Mouse (Mus musculus): ENCODE data around the gene Gjc2. TPM values are rescaled to one million over a fixed set of nuclear protein-coding genes. Genes with fewer than 3 reads are reported as not detected.
A peak's percentile ranks its signal among the peaks of the same experiment; 100 is the strongest.

Gjc2 gene
- polyA plus RNA-seq, 1 experiment from 2014 or later: 0.13 TPM

DNA sequence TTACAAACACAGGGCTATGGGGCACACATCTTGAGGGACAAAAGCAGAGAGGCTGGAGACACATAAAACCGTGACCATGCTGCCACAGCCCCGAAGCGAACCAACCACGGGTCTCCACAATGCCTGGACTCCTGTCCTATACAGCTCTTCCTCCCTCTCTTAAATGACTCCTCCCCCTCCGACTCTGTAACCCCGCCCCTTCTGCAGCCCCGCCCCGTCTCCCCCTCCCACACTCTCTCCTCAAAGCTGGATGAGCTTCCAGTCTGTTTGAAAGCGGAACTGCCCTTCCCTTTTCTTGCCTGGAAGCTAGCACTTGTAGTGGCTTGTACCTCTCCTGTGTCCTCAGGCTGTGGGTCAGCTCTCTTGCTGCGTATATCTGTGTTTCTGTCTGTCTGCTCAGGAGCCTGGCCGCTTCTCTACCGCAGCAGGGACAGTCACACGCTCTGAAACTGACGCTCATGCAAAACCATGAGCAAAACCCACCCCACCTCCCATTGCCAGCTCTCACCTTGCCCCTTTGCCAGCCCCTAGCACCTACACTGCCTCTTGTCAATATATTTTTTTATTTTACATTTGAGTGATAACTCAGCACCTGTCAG is 41.1 kb downstream of the Gjc2 start:
- Histone ChIP-seq H3K9me3 (no peaks in the 10 kb centered on the region), H3K4me2 (peak overlapping the region; percentile 21; the same call in 1 of the 2 replicates), H3K36me3 (replicated peaks) (no peaks in the 10 kb centered on the region), H3K4me3 (no peak overlapping the region), H3K9ac (no peak overlapping the region), H3K27ac (no peak overlapping the region), H3K27me3 (replicated peaks) (peaks cover 9% of the 10 kb centered on the region), H3K4me1 (no peaks in the 10 kb centered on the region)
- WGBS: 11% methylated on average over 14 of the region's 14 CpGs
- no peak for ATAC-seq (replicated peaks)

DNA sequence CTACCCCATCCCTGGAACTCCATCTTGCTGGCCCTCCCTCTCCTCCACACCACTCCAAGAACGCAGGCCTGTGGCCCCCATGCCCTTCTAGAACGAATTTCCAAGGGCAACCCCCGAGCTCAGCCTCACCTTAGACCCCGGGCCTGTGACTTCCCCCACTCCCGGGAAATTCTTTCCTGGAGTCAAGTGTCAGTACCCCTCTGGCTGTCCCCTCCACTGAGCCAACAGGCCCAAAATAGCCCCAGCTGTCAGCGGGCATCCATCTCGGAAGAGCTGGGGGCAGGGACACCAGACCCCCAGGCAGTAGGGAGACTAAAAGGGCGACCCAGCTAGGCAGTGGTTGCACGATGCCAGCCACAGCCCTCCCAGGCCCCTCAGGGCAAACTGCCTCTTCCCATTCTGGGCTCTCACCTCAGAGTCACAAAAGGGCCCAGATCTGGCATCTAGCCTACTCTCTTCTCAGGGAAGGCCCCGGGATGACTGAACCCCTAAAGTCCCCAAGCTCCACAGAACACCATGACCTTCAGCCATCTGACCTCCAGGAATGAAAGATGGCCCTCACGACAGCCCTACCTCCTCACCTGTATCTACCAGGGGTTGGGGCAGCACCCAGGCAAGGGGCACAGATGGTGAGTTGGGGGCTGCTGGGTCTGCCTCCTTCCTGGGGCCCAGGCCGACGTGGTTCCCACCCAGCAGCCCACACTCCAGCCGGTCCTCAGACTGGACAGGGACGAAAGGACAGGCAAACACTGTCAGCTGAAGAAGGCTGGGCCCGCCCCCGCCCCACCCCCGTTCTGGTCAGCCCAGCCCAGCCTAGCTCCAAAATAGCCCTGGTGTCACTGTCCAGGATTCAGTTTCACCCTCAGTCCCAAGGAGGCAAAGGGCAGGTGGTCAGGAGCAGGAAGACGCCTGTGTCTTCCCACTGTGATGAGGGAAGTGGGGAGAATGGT is 44.2 kb downstream of the Gjc2 start:
- Histone ChIP-seq H3K4me3 (no peak overlapping the region), H3K4me2 (no peak overlapping the region), H3K9ac (no peak overlapping the region), H3K4me1 (peaks cover 9% of the 10 kb centered on the region; the same call in 1 of the 2 replicates), H3K27ac (no peak overlapping the region), H3K9me3 (no peaks in the 10 kb centered on the region), H3K36me3 (replicated peaks) (no peaks in the 10 kb centered on the region), H3K27me3 (replicated peaks) (peaks cover 39% of the 10 kb centered on the region)
- ATAC-seq (replicated peaks): no peak
- 73% methylated on average over 19 of the region's 19 CpGs for WGBS

DNA sequence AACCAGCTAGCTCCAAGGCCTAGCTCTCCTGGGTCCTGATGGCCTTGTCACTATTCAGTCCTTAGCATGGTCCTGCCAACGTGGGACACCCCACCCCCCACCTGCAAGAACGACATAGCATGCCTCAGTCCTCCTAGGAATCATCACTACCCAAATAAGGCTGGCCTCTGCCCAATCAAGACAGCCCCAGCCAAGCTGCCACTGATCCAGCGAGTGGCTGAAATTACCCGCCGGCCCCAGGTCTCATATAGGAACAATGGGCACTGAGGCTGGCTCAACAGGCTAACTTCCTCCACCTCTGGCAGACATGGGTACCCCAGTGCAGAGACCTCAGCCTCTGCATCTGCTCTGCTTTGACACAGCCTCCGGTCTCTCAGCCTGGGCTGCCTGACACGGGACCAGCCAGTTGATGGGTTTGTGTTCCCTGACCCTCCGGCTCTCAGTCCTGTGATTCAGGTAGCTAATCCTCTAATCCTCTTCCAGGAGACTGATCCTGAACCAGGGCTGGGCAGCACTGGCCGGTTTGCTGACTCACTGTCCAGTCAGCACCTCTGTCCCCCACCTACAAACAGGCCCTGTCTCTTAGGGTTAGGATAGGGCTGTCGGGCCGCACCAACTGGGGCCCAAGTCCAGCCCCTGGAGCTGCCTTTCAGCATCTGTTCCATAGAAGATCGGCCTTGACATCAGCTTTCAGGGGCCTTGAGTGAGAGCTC is 45.9 kb downstream of the Gjc2 start:
- Histone ChIP-seq H3K27ac (no peak overlapping the region), H3K9ac (no peak overlapping the region), H3K4me1 (peaks cover 9% of the 10 kb centered on the region; the same call in 1 of the 2 replicates), H3K4me2 (no peak overlapping the region), H3K27me3 (replicated peaks) (peaks cover 52% of the 10 kb centered on the region), H3K4me3 (no peak overlapping the region), H3K9me3 (no peaks in the 10 kb centered on the region), H3K36me3 (replicated peaks) (no peaks in the 10 kb centered on the region)
- 46% methylated on average over 12 of the region's 12 CpGs for WGBS
- ATAC-seq (replicated peaks): no peak

DNA sequence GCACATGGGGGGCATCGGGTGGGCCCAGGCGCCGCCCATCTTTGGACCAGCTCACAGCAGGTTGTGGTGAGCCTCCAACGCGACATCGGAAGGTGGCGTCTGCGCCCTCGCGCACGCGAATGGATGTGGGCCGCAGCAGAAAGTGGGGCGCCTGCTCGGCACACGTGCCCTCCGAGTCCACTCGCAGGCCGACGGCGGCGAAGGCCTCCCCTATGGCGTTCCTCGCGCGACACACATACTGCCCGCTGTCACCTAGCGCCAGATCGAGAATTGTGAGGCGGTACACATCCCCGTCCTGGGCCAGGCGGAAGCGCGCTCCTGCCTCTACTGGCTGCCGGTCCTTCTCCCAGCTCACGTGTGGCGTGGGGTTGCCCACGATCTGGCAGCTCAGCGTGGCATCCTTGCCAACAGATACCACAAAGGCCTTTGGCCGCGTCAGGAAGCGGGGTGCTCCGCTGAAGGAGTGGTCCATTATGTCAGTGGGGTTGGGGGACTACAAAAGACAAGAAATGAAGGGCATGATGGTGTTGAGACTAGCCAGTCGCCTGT is 47.0 kb downstream of the Gjc2 start, which contains the start of gene Obscn:
Obscn (minus strand) TSS at position 499 of the 549 bp plus-strand sequence.
- Histone ChIP-seq H3K4me2 (peak within 1 kb of the TSS; percentile 56), H3K4me1 (peaks cover 9% of the 10 kb centered on the region; the same call in 1 of the 2 replicates), H3K27ac (no peak within 1 kb of the TSS), H3K36me3 (replicated peaks) (no peaks in the 10 kb centered on the region), H3K9ac (0 out of 2 replicates have a peak within 1 kb of the TSS, but pooled peaks have one; percentile 12), H3K9me3 (no peaks in the 10 kb centered on the region), H3K4me3 (peak within 1 kb of the TSS; percentile 33), H3K27me3 (replicated peaks) (peaks cover 56% of the 10 kb centered on the region)
- ATAC-seq (replicated peaks): no peak
- 20% methylated on average over 44 of the region's 44 CpGs for WGBS

DNA sequence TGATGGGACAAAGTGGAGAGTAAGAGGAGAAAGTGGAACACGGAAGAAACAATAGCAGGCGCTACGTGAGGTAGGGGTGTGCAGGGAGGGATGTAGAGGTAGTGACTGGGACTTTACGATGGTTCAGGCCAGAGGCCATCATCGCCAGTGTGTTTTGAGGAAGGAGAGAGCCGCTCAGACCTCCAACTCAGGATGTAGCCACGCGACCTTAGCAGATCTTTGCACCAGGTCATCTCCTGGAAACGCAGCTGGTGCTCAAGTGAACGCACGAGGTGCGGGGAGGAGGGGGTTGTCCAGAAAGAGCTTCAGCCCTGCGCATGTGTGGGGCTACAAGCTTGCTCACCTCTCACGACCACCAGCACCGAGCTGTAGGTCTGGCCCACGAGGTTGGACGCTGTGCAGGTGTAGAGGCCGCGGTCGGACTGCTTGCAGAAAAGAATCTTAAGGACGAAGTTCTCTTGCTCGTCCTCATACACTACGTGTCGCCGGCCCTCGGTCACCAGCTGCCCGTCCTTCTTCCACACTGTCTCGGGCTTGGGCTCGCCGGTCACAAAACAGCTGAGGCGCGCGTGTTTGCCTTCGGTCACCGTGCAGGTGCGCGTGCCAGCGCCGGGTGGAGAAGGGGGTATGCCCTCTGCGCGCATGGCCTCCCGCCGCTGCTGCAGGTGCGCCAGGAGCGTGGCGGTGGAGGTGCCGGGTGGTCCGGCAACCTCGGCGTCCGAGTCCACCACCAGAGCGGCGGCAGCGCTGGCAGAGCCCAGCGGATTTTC is 47.8 kb downstream of the Gjc2 start:
- H3K9ac ChIP-seq: 0 out of 2 replicates have a peak overlapping the region, but pooled peaks have one; percentile 12
- no peak for ATAC-seq (replicated peaks)

DNA sequence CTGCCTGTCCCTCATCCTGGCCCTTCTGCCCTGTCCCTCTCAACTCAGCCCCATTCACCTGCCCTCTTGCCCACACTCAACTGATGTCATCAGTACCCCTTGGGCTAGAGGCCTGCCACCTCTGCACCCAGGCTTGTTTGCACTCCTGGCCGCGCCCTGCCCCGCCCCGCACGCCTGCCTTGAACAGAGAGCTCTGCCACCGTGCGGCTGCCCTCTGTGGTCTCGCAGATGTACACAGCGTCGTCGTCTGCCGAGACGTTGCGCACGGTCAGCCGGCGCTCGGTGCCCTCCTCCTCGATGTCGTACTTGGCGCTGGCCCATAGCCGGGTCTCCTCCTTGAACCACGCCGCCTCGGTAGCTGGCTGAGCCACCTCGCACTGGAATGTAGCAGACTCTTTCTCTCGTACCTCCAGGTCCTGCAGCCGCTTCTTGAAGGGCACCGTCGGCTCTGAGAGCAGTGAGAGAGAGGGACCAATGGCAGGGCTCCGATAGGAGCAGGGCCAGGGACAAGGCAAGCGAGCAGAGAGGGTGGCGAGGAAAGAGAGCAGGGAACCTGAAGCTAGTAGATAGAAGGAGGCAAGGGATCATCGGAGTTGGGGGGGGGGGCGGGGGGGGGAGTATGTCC is 48.5 kb downstream of the Gjc2 start:
- WGBS: 8% methylated on average over 34 of the region's 35 CpGs
- Histone ChIP-seq H3K4me2 (peak overlapping the region; percentile 24), H3K4me1 (peaks cover 9% of the 10 kb centered on the region; the same call in 1 of the 2 replicates), H3K36me3 (replicated peaks) (no peaks in the 10 kb centered on the region), H3K4me3 (peak overlapping the region; percentile 8), H3K27me3 (replicated peaks) (peaks cover 56% of the 10 kb centered on the region), H3K27ac (no peak overlapping the region), H3K9ac (no peak overlapping the region), H3K9me3 (no peaks in the 10 kb centered on the region)
- 0 out of 2 replicates have a peak, but pooled peaks have one; percentile 45 for ATAC-seq (replicated peaks)

More for the DNA sequence above, 47.8 kb downstream of the Gjc2 start:
- WGBS: 7% methylated on average over 55 of the region's 55 CpGs
- Histone ChIP-seq H3K27me3 (replicated peaks) (peaks cover 56% of the 10 kb centered on the region), H3K4me1 (peaks cover 9% of the 10 kb centered on the region; the same call in 1 of the 2 replicates), H3K9me3 (no peaks in the 10 kb centered on the region), H3K36me3 (replicated peaks) (no peaks in the 10 kb centered on the region), H3K4me2 (peak overlapping the region; percentile 56), H3K27ac (no peak overlapping the region), H3K4me3 (peak overlapping the region; percentile 33)

DNA sequence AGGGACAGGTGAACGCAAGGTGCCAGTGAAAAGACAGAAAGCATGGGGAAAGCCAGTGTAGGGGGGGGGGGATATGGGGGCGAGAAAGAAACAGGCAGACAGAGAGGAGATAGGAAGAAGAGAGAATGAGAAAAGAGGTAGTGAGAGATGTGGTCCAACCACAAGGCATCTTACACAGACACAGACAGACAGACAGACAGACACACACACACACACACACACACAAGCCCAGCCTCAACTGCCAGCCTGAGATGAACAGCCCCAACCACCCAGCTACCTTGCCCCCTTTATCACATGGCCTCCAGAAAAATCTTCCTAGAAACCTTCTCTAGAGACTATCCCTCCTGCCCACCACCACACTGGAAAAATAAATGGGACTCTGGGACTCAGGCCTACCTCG is 50.9 kb downstream of the Gjc2 start:
- no peak for ATAC-seq (replicated peaks)
- H3K4me1 ChIP-seq: peaks cover 9% of the 10 kb centered on the region; the same call in 1 of the 2 replicates
- WGBS: 81% methylated on average over 2 of the region's 3 CpGs
- no peak overlapping the region for H3K27ac ChIP-seq
- H3K27me3 ChIP-seq (replicated peaks): peaks cover 48% of the 10 kb centered on the region
- no peaks in the 10 kb centered on the region for H3K36me3 ChIP-seq (replicated peaks)
- no peak overlapping the region for H3K4me2 ChIP-seq
- no peak overlapping the region for H3K4me3 ChIP-seq
- no peaks in the 10 kb centered on the region for H3K9me3 ChIP-seq
- no peak overlapping the region for H3K9ac ChIP-seq

DNA sequence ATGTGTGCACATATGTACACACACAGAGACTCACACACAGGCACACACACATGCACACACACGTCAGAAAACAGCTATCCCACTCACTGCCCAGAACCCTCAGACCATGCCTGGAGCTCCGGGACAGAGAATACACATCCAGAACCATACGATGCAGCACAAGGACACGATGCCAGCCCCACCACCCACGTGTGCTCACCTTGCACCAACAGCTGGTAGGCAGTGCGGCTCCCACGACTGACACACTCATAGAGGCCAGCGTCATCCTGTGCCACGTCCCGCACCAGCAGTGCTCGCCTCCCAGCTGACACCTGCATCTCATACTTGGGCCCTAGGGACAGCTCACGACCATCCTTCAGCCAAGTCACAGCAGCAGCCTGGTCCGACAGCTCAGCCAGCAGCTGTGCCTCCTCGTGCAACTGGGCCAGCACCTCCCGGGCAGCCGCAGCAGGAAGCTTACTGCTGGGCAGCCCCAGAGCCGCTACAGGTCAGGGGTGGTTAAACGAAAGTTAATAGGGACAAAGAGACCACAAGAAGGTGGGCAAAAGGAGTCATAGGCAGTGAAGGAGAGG is 51.6 kb downstream of the Gjc2 start:
- no peaks in the 10 kb centered on the region for H3K36me3 ChIP-seq (replicated peaks)
- H3K4me1 ChIP-seq: peaks cover 9% of the 10 kb centered on the region; the same call in 1 of the 2 replicates
- H3K9me3 ChIP-seq: no peaks in the 10 kb centered on the region
- no peak overlapping the region for H3K4me2 ChIP-seq
- no peak for ATAC-seq (replicated peaks)
- H3K27ac ChIP-seq: no peak overlapping the region
- no peak overlapping the region for H3K9ac ChIP-seq
- no peak overlapping the region for H3K4me3 ChIP-seq
- 72% methylated on average over 18 of the region's 18 CpGs for WGBS
- H3K27me3 ChIP-seq (replicated peaks): peaks cover 42% of the 10 kb centered on the region

DNA sequence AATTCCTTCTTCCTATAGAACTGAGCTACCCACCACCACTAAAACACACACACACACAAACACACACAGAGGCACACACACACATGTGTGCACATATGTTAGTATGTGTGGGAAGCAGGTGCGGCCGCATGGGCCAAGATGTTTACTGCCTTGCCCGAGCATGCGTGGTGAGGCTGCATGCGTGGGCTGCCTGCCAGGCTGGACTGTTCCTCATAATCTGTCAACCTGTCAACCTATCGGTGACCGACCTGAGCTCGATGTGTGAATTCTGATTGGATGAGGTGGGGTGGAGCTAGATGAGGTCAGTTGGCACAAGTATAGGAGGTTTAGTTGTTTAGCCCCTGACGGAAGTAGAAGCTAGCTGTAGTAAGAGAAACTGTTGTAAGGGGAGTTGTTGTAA is 52.2 kb downstream of the Gjc2 start:
- Histone ChIP-seq H3K27me3 (replicated peaks) (peaks cover 36% of the 10 kb centered on the region), H3K4me3 (no peak overlapping the region), H3K9ac (no peak overlapping the region), H3K4me1 (peaks cover 7% of the 10 kb centered on the region; the same call in 1 of the 2 replicates), H3K9me3 (no peaks in the 10 kb centered on the region), H3K36me3 (replicated peaks) (no peaks in the 10 kb centered on the region), H3K4me2 (no peak overlapping the region), H3K27ac (no peak overlapping the region)
- 89% methylated on average over 9 of the region's 9 CpGs for WGBS
- no peak for ATAC-seq (replicated peaks)

Measured in midbrain, embryonic 15.5 days (tissue).